Mouse (Mus musculus) forebrain, embryonic 16.5 days (tissue): Measurements from ENCODE around the gene St3gal4. TPM values are rescaled to one million over a fixed set of nuclear protein-coding genes. Genes with fewer than 3 reads are reported as not detected.
"Not testable (repeated sequence)": the region's sequence is repeated elsewhere in the genome, so short reads cannot be mapped to it uniquely, and the experiment has no call there.

ENCODE experiments used
- ATAC-seq: fragments of 200-750 bp; cut with Nextera tagmentation; 2 replicates; pipeline ENCODE4 v1.8.0; 2017; ENCODE audit warnings: mild to moderate bottlenecking, moderate library complexity
- H3K27ac ChIP-seq: fragments of 300-500 bp; sonication (generic); 2 replicates; pipeline ENCODE4 v1.5.1; 2014; ENCODE audit warnings: low read length, control low read depth
- H3K27me3 ChIP-seq: fragments of 300-500 bp; sonication (generic); replicated peaks from 2 replicates; pipeline ENCODE4 v1.6.1; 2014; ENCODE audit warnings: low read length; ENCODE audit not compliant: control insufficient read depth, insufficient read depth
- H3K36me3 ChIP-seq: fragments of 300-500 bp; sonication (generic); 2 replicates; pipeline ENCODE4 v1.6.1; 2014; ENCODE audit not compliant: control insufficient read depth, insufficient read depth
- H3K4me1 ChIP-seq: fragments of 300-500 bp; sonication (generic); replicated peaks from 2 replicates; pipeline ENCODE4 v1.6.1; 2014; ENCODE audit warnings: low read length; ENCODE audit not compliant: control insufficient read depth, insufficient read depth
- H3K4me2 ChIP-seq: fragments of 300-500 bp; sonication (generic); 2 replicates; pipeline ENCODE4 v1.6.1; 2014; ENCODE audit warnings: mild to moderate bottlenecking, low read length, control low read depth
- H3K4me3 ChIP-seq: fragments of 300-500 bp; sonication (generic); replicated peaks from 2 replicates; pipeline ENCODE4 v1.5.1; 2014; ENCODE audit warnings: mild to moderate bottlenecking, low read length, control low read depth
- H3K9ac ChIP-seq: fragments of 300-500 bp; sonication (generic); replicated peaks from 2 replicates; pipeline ENCODE4 v1.6.1; 2014; ENCODE audit warnings: low read depth, low read length, control low read depth
- H3K9me3 ChIP-seq: fragments of 300-500 bp; sonication (generic); 2 replicates; pipeline ENCODE4 v1.6.1; 2016; ENCODE audit warnings: low read length; ENCODE audit not compliant: control insufficient read depth
- WGBS: fragments of 180-500 bp; shearing (Covaris S2); extraction: QIAGEN DNeasy Blood & Tissue Kit; methylation state at CpG from one replicate; pipeline ENCODE4 v1.1.7; 2014; 5-methylcytosine and 5-hydroxymethylcytosine counted together
- polyA plus RNA-seq: library from polyadenylated mRNA; unstranded; fragments of >200 nt; fragmentation: Nextera tagmentation; extraction: Ambion mirVana; gene quantifications from 2 replicates; pipeline ENCODE4 v1.2.1, GENCODE M21; 2015

St3gal4 gene
- polyA plus RNA-seq, 1 experiment from 2014 or later = 13.0 TPM

GRCm38 (mm10) chr9:35156002-35156710 lies 37.1 kb upstream of the St3gal4 start:
- 92% methylated on average over 5 of the region's 5 CpGs for WGBS
- H3K9me3 ChIP-seq = no peaks in the 10 kb centered on the region
- ATAC-seq = no peak
- no peaks in the 10 kb centered on the region for H3K36me3 ChIP-seq
- H3K4me2 ChIP-seq = no peak overlapping the region
- no peak overlapping the region for H3K27ac ChIP-seq
- H3K27me3 ChIP-seq = no peaks in the 10 kb centered on the region
- no peak overlapping the region for H3K9ac ChIP-seq
- H3K4me1 ChIP-seq = no peaks in the 10 kb centered on the region
- H3K4me3 ChIP-seq = no peak overlapping the region

DNA sequence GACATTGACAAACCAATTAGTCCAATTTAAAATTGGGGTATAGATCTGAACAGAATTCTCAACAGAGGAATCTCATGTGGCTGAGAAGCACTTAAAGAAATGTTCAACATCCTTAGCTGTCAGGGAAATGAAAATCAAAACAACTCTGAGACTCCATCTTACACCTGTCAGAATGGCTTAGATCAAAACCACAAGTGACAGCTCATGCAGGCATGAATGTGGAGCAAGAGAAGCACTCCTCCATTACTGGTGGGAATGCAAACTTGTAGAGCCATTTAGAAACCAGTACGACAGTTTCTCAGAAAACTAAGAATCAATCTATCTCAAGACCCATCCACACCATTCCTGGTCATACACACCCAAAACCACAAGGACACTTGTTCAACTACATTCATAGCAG lies 33.9 kb upstream of the St3gal4 start:
- WGBS = 97% methylated on average over 1 of the region's 1 CpGs
- H3K36me3 ChIP-seq = no peaks in the 10 kb centered on the region
- H3K4me2 ChIP-seq = no peak overlapping the region
- H3K27me3 ChIP-seq = no peaks in the 10 kb centered on the region
- no peak overlapping the region for H3K27ac ChIP-seq
- no peak for ATAC-seq
- no peak overlapping the region for H3K9ac ChIP-seq
- H3K9me3 ChIP-seq = no peaks in the 10 kb centered on the region
- H3K4me1 ChIP-seq = no peaks in the 10 kb centered on the region
- no peak overlapping the region for H3K4me3 ChIP-seq

- H3K27ac ChIP-seq, H3K9ac ChIP-seq, H3K9me3 ChIP-seq, ATAC-seq, H3K4me3 ChIP-seq, H3K4me1 ChIP-seq, H3K36me3 ChIP-seq, H3K4me2 ChIP-seq, H3K27me3 ChIP-seq: not testable (repeated sequence)
These were observed 29.8 kb upstream of the St3gal4 start for GRCm38 (mm10) chr9:35148822-35149221.

GRCm38 (mm10) chr9:35147261-35147660 lies 28.2 kb upstream of the St3gal4 start:
- 96% methylated on average over 14 of the region's 14 CpGs for WGBS
- H3K4me1 ChIP-seq, ATAC-seq, H3K4me2 ChIP-seq, H3K27me3 ChIP-seq, H3K27ac ChIP-seq, H3K9ac ChIP-seq, H3K9me3 ChIP-seq, H3K36me3 ChIP-seq, H3K4me3 ChIP-seq: not testable (repeated sequence)

GRCm38 (mm10) chr9:35145829-35146228 lies 26.8 kb upstream of the St3gal4 start:
- H3K4me1 ChIP-seq = no peaks in the 10 kb centered on the region
- no peaks in the 10 kb centered on the region for H3K36me3 ChIP-seq
- no peak for ATAC-seq
- 84% methylated on average over 1 of the region's 1 CpGs for WGBS
- no peak overlapping the region for H3K4me3 ChIP-seq
- H3K4me2 ChIP-seq = no peak overlapping the region
- no peak overlapping the region for H3K9ac ChIP-seq
- H3K27me3 ChIP-seq = no peaks in the 10 kb centered on the region
- no peaks in the 10 kb centered on the region for H3K9me3 ChIP-seq
- H3K27ac ChIP-seq = no peak overlapping the region

GRCm38 (mm10) chr9:35145118-35145517 lies 26.1 kb upstream of the St3gal4 start:
- no peak for ATAC-seq
- no peak overlapping the region for H3K4me2 ChIP-seq
- no peaks in the 10 kb centered on the region for H3K4me1 ChIP-seq
- no peak overlapping the region for H3K4me3 ChIP-seq
- no peaks in the 10 kb centered on the region for H3K9me3 ChIP-seq
- H3K36me3 ChIP-seq = no peaks in the 10 kb centered on the region
- no peak overlapping the region for H3K9ac ChIP-seq
- no peak overlapping the region for H3K27ac ChIP-seq
- no peaks in the 10 kb centered on the region for H3K27me3 ChIP-seq
- WGBS = 92% methylated on average over 9 of the region's 9 CpGs

- no peak overlapping the region for H3K9ac ChIP-seq
- no peaks in the 10 kb centered on the region for H3K4me1 ChIP-seq
- H3K27ac ChIP-seq = no peak overlapping the region
- H3K4me3 ChIP-seq = no peak overlapping the region
- H3K4me2 ChIP-seq = no peak overlapping the region
- H3K9me3 ChIP-seq = no peaks in the 10 kb centered on the region
- no peaks in the 10 kb centered on the region for H3K36me3 ChIP-seq
- no peaks in the 10 kb centered on the region for H3K27me3 ChIP-seq
- ATAC-seq = no peak
- WGBS = 91% methylated on average over 2 of the region's 2 CpGs
These were observed 23.2 kb upstream of the St3gal4 start for GRCm38 (mm10) chr9:35142221-35142620.

DNA sequence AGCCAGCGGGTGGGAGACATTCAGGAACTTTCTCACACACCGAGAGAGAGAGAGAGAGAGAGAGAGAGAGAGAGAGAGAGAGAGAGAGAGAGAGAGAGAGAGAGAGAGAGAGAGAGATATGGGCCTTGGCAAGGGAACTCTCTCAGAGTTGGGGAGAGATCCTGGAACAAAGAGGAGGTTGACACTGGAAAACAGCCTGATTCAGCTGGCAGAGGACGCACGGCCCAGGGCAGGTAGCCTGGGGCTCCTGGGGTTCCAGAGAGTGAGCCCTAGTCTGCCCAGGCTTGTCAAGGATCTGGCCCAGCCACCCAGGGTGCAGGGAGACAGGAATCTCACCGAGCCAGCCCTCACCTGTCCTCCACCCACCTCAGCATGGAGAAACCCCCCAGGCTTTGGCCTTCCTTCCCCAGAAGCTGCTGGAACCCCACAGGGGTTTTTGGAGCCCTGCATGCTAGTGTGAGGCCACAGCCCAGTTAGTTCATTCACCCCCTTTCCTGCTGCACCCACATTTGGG lies 20.2 kb upstream of the St3gal4 start:
- no peak overlapping the region for H3K27ac ChIP-seq
- no peaks in the 10 kb centered on the region for H3K27me3 ChIP-seq
- ATAC-seq = no peak
- no peaks in the 10 kb centered on the region for H3K9me3 ChIP-seq
- no peaks in the 10 kb centered on the region for H3K36me3 ChIP-seq
- WGBS = 68% methylated on average over 5 of the region's 5 CpGs
- no peaks in the 10 kb centered on the region for H3K4me1 ChIP-seq
- no peak overlapping the region for H3K9ac ChIP-seq
- H3K4me2 ChIP-seq = no peak overlapping the region
- H3K4me3 ChIP-seq = no peak overlapping the region

GRCm38 (mm10) chr9:35138029-35138428 lies 19.0 kb upstream of the St3gal4 start:
- WGBS = 90% methylated on average over 7 of the region's 7 CpGs
- Histone ChIP-seq H3K9ac (no peak overlapping the region), H3K27ac (no peak overlapping the region), H3K4me1 (no peaks in the 10 kb centered on the region), H3K9me3 (no peaks in the 10 kb centered on the region), H3K27me3 (no peaks in the 10 kb centered on the region), H3K36me3 (no peaks in the 10 kb centered on the region), H3K4me2 (no peak overlapping the region), H3K4me3 (no peak overlapping the region)
- no peak for ATAC-seq

- H3K27ac ChIP-seq = no peak overlapping the region
- H3K4me1 ChIP-seq = peaks cover 8% of the 10 kb centered on the region
- no peak overlapping the region for H3K4me3 ChIP-seq
- ATAC-seq = no peak
- 73% methylated on average over 6 of the region's 6 CpGs for WGBS
- H3K9me3 ChIP-seq = no peaks in the 10 kb centered on the region
- H3K4me2 ChIP-seq = no peak overlapping the region
- H3K9ac ChIP-seq = no peak overlapping the region
- no peaks in the 10 kb centered on the region for H3K36me3 ChIP-seq
- H3K27me3 ChIP-seq = no peaks in the 10 kb centered on the region
These were observed 16.5 kb upstream of the St3gal4 start for GRCm38 (mm10) chr9:35135575-35135974.
